Mouse (Mus musculus): ENCODE measurements around the gene Pfkl. TPM values are rescaled to one million over a fixed set of nuclear protein-coding genes. Genes with fewer than 3 reads are reported as not detected.

Gene Pfkl
- polyA plus RNA-seq (2012; rRNA removed) = 98.6 and 108 TPM in 2 replicates

DNA sequence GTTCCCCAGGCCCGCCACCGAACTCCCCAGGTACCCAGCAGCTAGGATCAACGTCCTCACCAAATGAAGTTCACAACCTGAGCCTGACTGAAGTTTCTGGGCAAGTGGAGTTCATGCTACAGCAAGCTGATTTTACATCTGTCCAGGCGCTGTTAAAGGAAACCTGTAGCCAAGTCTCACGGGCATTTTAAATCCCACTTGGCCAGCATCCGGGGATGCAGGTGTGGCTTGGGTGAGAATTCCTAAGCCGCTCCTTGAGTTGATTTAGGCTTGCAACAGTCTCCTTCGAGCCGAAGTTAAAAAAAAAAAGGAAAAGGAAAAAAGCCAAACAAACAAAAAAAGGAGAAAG is at the start of gene Pfkl:
Gene Pfkl, minus strand, starts transcription at position 139 of the 349 bp plus-strand sequence.
- H3K4me1 ChIP-seq (ENCODE audit: control insufficient read depth, insufficient read depth, low read length) = peaks cover 8% of the 10 kb centered on the region
- no peak for DNase-seq
- under 1% methylated on average over 9 of the region's 9 CpGs for WGBS
- H3K27ac ChIP-seq (ENCODE audit: insufficient read depth, low read length) = peak within 1 kb of the TSS; percentile 94
- TF ChIP-seq CTCF (IDR thresholded peaks at IDR 0.05; ENCODE audit: borderline replicate concordance, insufficient read depth, low read depth, low read length) (no peak), POLR2A (IDR thresholded peaks at IDR 0.05; ENCODE audit: borderline replicate concordance, insufficient read depth, low read length) (no peak)
- H3K4me3 ChIP-seq (replicated peaks; ENCODE audit: insufficient read depth, low read depth, low read length) = peak within 1 kb of the TSS; percentile 89
- H3K27me3 ChIP-seq (ENCODE audit: control insufficient read depth, insufficient read depth, low read length) = no peaks in the 10 kb centered on the region

DNA sequence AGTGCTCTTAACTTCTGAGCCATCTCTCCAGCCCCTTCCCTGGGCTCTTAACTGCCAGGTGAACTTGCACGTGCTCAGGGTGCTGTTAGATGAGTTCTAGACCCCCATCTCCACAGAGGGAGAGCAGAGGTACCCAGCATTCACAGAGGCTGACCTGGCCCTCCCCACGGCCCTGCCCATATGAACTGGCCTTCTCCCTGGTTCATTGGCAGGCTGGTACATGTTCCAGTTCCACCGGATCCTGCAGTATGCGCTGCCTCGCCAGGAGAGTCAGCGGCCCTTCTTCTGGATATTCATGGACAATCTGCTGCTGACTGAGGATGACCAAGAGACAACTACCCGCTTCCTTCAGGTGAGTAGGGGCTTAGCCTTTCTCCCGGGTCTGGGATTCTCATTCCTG is 47.2 kb upstream of the Pfkl start:
- DNase-seq = no peak

DNA sequence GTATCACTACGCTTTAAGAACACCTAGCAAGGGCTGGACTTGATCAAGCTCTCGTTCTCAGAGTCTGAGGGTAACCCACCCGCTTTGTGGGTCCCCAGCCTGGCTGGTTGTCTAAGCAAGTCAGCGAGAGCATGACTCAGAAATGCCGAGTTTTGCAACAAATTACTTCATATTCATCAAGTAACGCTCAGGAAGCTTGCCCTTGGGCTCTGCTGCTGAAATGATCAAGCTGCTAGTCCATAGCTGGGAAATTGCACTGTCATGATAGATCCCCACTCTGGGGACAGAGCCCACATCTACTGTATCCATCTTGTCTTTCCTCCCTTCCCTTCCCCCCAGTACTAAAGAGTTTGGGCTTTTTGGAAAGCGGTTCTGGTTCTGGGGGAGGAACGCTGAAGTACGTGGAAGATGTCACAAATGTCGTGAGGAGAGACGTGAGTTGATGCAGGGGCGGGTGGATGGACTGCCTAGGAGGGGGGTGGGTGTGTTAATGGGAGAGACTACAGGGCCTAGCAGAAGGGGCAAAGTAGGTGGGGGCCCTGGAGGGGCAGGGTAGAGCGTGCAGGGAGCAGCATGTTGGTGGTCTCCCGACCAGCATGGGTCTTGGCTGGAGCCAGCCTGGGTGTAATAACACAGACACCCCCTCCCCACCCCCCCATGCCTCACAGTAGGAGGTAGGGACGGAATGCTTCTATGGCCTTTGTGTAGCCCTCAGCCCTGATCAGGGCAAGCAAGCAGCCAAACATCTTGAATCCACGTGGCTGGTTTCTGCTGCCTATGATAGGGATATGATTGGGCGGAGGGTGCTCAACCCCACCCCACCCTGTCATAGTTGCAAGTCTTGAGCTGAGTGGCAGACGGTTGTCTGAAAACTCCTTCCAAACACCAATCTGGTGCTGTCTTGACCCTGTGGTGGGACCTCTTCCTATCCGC is 45.0 kb upstream of the Pfkl start:
- Histone ChIP-seq H3K4me1 (ENCODE audit: control insufficient read depth, insufficient read depth, low read length) (no peaks in the 10 kb centered on the region), H3K27me3 (ENCODE audit: control insufficient read depth, insufficient read depth, low read length) (no peaks in the 10 kb centered on the region), H3K27ac (ENCODE audit: insufficient read depth, low read length) (no peak overlapping the region), H3K4me3 (replicated peaks; ENCODE audit: insufficient read depth, low read depth, low read length) (no peak overlapping the region)
- no peak for DNase-seq
- TF ChIP-seq CTCF (IDR thresholded peaks at IDR 0.05; ENCODE audit: borderline replicate concordance, insufficient read depth, low read depth, low read length) = no peak
- no peak for TF ChIP-seq POLR2A (IDR thresholded peaks at IDR 0.05; ENCODE audit: borderline replicate concordance, insufficient read depth, low read length)
- WGBS = 67% methylated on average over 19 of the region's 19 CpGs

More for the DNA sequence above, 47.2 kb upstream of the Pfkl start:
- H3K27ac ChIP-seq (ENCODE audit: insufficient read depth, low read length) = no peak overlapping the region
- no peak overlapping the region for H3K4me3 ChIP-seq (replicated peaks; ENCODE audit: insufficient read depth, low read depth, low read length)
- no peaks in the 10 kb centered on the region for H3K4me1 ChIP-seq (ENCODE audit: control insufficient read depth, insufficient read depth, low read length)
- no peaks in the 10 kb centered on the region for H3K27me3 ChIP-seq (ENCODE audit: control insufficient read depth, insufficient read depth, low read length)
- TF ChIP-seq POLR2A (IDR thresholded peaks at IDR 0.05; ENCODE audit: borderline replicate concordance, insufficient read depth, low read length) (no peak), CTCF (IDR thresholded peaks at IDR 0.05; ENCODE audit: borderline replicate concordance, insufficient read depth, low read depth, low read length) (no peak)
- 75% methylated on average over 8 of the region's 8 CpGs for WGBS

DNA sequence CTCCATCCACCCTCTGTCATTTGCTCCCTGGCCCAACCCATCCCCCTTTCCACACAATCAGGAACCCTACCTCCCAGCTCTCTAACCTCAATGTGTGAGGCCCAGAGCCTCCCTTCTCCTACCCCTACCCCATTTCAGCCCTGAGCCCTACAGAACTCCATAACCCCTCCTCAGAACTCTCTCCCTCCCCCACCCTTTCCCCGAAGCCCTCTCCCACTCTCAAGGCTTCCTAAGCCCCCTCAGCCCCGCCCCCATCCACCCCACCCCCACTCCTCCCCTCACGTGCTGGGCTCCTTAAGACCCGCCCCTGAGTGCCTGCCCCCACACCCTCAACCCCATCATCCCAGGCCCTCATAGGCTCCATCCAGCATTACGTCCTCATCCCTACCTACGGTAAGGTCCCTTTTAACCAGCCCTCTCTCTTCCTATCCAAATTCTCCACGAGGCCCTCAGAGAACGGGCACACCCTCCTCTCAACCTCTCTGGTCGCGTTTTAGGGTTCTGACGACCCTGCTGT is 39.7 kb upstream of the Pfkl start:
- no peaks in the 10 kb centered on the region for H3K4me1 ChIP-seq (ENCODE audit: control insufficient read depth, insufficient read depth, low read length)
- WGBS = 68% methylated on average over 11 of the region's 11 CpGs
- no peaks in the 10 kb centered on the region for H3K27me3 ChIP-seq (ENCODE audit: control insufficient read depth, insufficient read depth, low read length)
- H3K4me3 ChIP-seq (replicated peaks; ENCODE audit: insufficient read depth, low read depth, low read length) = no peak overlapping the region
- no peak overlapping the region for H3K27ac ChIP-seq (ENCODE audit: insufficient read depth, low read length)
- DNase-seq = no peak
- TF ChIP-seq POLR2A (IDR thresholded peaks at IDR 0.05; ENCODE audit: borderline replicate concordance, insufficient read depth, low read length) (no peak), CTCF (IDR thresholded peaks at IDR 0.05; ENCODE audit: borderline replicate concordance, insufficient read depth, low read depth, low read length) (no peak)

DNA sequence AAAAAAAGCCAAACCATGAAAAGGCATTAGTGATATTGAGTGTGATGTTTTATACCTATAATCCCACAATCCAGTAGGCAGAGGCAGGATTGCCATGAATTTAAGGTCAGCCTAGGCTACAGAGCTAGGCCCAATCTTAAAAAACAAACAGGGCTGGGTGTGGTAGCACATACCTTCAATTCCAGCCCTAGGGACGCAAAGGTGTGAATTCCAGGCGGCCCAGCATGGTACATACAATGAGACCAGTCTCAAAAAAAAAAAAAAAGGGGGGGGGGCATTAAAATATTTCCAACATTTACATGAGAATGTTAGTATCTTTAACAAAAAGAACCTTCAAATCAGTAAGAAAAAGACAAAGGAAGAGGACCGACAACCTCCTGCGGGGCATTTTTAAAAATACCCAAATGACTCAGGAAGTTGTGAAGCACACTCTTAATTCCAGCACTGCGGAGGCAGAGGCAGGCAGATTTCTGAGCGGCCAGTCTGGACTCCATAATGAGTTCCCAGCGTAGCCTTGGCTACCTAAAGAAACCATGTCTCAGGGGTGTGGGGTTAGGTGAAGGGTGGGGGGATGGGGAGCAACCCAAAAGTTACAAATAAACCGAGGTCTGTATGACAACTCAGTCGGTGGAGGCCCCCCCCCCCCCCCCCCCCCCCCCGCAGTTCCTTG is 38.3 kb upstream of the Pfkl start:
- no peak for TF ChIP-seq POLR2A (IDR thresholded peaks at IDR 0.05; ENCODE audit: borderline replicate concordance, insufficient read depth, low read length)
- TF ChIP-seq CTCF (IDR thresholded peaks at IDR 0.05; ENCODE audit: borderline replicate concordance, insufficient read depth, low read depth, low read length) = no peak
- 81% methylated on average over 10 of the region's 10 CpGs for WGBS
- no peak overlapping the region for H3K27ac ChIP-seq (ENCODE audit: insufficient read depth, low read length)

DNA sequence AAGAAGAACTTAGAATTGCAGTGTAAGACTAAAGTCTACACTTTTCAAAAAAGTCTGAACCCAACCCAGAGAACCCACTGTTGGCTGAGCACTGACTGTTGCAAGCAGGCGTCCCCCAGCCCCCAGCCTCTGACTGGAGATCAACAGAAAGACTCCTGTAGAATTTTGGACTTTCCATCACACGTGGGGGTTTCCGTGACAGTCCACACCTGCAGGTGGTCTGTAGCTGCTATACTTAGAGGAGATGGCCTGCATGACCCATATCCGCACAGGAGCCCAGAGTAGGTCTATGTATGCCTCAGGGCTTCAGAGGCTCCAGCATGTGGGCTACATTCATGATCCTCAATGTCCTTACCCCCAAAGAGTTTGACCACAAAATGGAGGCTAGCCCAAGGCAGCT is 36.5 kb upstream of the Pfkl start:
- 89% methylated on average over 4 of the region's 4 CpGs for WGBS
- TF ChIP-seq POLR2A (IDR thresholded peaks at IDR 0.05; ENCODE audit: borderline replicate concordance, insufficient read depth, low read length) (no peak), CTCF (IDR thresholded peaks at IDR 0.05; ENCODE audit: borderline replicate concordance, insufficient read depth, low read depth, low read length) (no peak)
- DNase-seq = no peak
- no peak overlapping the region for H3K4me3 ChIP-seq (replicated peaks; ENCODE audit: insufficient read depth, low read depth, low read length)
- no peaks in the 10 kb centered on the region for H3K27me3 ChIP-seq (ENCODE audit: control insufficient read depth, insufficient read depth, low read length)
- H3K27ac ChIP-seq (ENCODE audit: insufficient read depth, low read length) = no peak overlapping the region
- no peaks in the 10 kb centered on the region for H3K4me1 ChIP-seq (ENCODE audit: control insufficient read depth, insufficient read depth, low read length)

More for the DNA sequence above, 38.3 kb upstream of the Pfkl start:
- Histone ChIP-seq H3K4me3 (replicated peaks; ENCODE audit: insufficient read depth, low read depth, low read length) (no peak overlapping the region), H3K4me1 (ENCODE audit: control insufficient read depth, insufficient read depth, low read length) (no peaks in the 10 kb centered on the region), H3K27me3 (ENCODE audit: control insufficient read depth, insufficient read depth, low read length) (no peaks in the 10 kb centered on the region)
- DNase-seq = no peak

DNA sequence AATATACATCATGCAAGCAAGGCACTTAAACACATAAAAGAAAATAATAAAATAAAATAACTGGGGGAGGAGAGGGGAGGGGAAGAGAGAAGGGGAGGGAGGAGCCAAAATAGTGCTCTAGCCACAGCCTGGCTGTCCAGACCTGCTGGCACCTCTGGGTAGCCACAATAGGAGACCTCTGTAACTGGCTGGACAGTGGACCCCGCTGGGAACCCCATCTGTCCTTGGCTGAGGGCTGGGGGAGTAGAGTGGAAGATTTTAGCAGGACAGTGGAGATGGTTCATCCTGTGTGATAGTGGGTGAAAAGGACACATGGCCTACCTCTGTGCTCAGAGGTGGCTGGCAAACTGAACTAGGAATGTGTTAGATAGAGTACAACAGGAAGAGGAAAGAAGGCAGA is 34.6 kb upstream of the Pfkl start:
- no peaks in the 10 kb centered on the region for H3K27me3 ChIP-seq (ENCODE audit: control insufficient read depth, insufficient read depth, low read length)
- TF ChIP-seq POLR2A (IDR thresholded peaks at IDR 0.05; ENCODE audit: borderline replicate concordance, insufficient read depth, low read length) (no peak), CTCF (IDR thresholded peaks at IDR 0.05; ENCODE audit: borderline replicate concordance, insufficient read depth, low read depth, low read length) (no peak)
- no peak overlapping the region for H3K27ac ChIP-seq (ENCODE audit: insufficient read depth, low read length)
- H3K4me1 ChIP-seq (ENCODE audit: control insufficient read depth, insufficient read depth, low read length) = no peaks in the 10 kb centered on the region; the same call in 1 of the 2 replicates
- H3K4me3 ChIP-seq (replicated peaks; ENCODE audit: insufficient read depth, low read depth, low read length) = no peak overlapping the region
- WGBS = 62% methylated on average over 1 of the region's 1 CpGs
- no peak for DNase-seq
